Mouse (Mus musculus) small intestine, adult 2 months (tissue): ENCODE data around the gene Exoc3l4.

ENCODE experiments used
- CTCF ChIP-seq: fragments of 200-500 bp; IDR thresholded peaks from 2 replicates; pipeline ENCODE4 v1.5.1; 2012; ENCODE audit warnings: low read depth, mild to moderate bottlenecking, control low read depth, inconsistent platforms, low read length, moderate library complexity, mixed read lengths; ENCODE audit not compliant: insufficient replicate concordance, insufficient read length; ENCODE audit errors: extremely low read depth
- POLR2A ChIP-seq: fragments of 200-500 bp; IDR thresholded peaks from 2 replicates; pipeline ENCODE4 v1.6.1; 2012; ENCODE audit warnings: low read depth, mild to moderate bottlenecking, control low read depth, inconsistent platforms, low read length, moderate library complexity

GRCm38 (mm10) chr12:111479917-111480316 lies 63.1 kb downstream of the Exoc3l4 start:
- no peak for TF ChIP-seq POLR2A
- TF ChIP-seq CTCF = peak; percentile 32; the same call in 1 of the 2 replicates
